Mouse (Mus musculus) layer of hippocampus, adult 9-11 months (tissue): ENCODE data around the gene Nup153.

ENCODE experiments used
- DNase-seq: peaks from one replicate; pipeline ENCODE4 v3.0.0; 2022

Gene Nup153

GRCm38 (mm10) chr13:46663461-46663964 is 64.2 kb downstream of the Nup153 start:
- DNase-seq = no peak

- DNase-seq = no peak
Measured at GRCm38 (mm10) chr13:46659211-46659610, 68.5 kb downstream of the Nup153 start.

GRCm38 (mm10) chr13:46654566-46654965 is 73.2 kb downstream of the Nup153 start:
- no peak for DNase-seq

- no peak for DNase-seq
Measured at GRCm38 (mm10) chr13:46653671-46654070, 74.1 kb downstream of the Nup153 start.

GRCm38 (mm10) chr13:46652671-46653070 is 75.1 kb downstream of the Nup153 start:
- no peak for DNase-seq

GRCm38 (mm10) chr13:46651853-46652252 is 75.9 kb downstream of the Nup153 start:
- DNase-seq = no peak

GRCm38 (mm10) chr13:46645476-46645875 is 82.3 kb downstream of the Nup153 start:
- no peak for DNase-seq

GRCm38 (mm10) chr13:46644175-46644574 is 83.6 kb downstream of the Nup153 start:
- DNase-seq = no peak

GRCm38 (mm10) chr13:46642318-46642717 is 85.4 kb downstream of the Nup153 start:
- DNase-seq = no peak

- DNase-seq = peak; percentile 60
Measured at GRCm38 (mm10) chr13:46640608-46641468, 86.9 kb downstream of the Nup153 start.

- peak; percentile 32 for DNase-seq
Measured at GRCm38 (mm10) chr13:46634133-46634488, 93.6 kb downstream of the Nup153 start.

- peak; percentile 47 for DNase-seq
Measured at GRCm38 (mm10) chr13:46633320-46634132, 94.2 kb downstream of the Nup153 start.

GRCm38 (mm10) chr13:46632796-46633195 is 94.9 kb downstream of the Nup153 start:
- DNase-seq = no peak
